Mouse (Mus musculus) spleen, postnatal 36 days (tissue): ENCODE results near the gene Map3k15.

Experiments
- DNase-seq, 2 experiments: peaks; one replicate each; pipeline ENCODE4 v3.0.0; 2022; ENCODE audit warnings: low spot score in 2 of 2, mixed read lengths in 1 of 2

Gene Map3k15

GRCm38 (mm10) chrX:159988002-159988960, at the start of gene Map3k15:
Gene Map3k15, plus strand, starts transcription at chrX:159988433.
- DNase-seq, result peak; percentile 50 to 53

DNA sequence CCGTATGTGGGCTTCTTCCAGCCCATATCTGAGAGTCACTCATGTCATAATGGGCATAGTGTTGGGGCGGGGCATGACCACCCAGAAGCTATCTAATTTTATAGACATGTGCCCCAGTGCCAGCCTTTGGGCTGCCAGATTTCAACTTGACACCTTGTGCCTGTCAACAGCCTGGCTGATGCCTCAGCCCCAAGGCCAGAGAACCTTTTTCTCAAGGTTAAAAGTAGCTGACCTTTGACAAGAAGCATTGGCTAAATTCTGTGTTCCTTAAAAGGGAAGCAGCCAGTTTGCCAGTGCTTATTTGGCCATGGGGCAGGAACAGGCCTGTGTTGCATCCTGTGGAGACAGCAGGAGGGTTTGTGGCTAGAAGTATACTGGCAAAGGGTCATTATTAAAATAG, 45.7 kb upstream of the Map3k15 start:
- no peak for DNase-seq

DNA sequence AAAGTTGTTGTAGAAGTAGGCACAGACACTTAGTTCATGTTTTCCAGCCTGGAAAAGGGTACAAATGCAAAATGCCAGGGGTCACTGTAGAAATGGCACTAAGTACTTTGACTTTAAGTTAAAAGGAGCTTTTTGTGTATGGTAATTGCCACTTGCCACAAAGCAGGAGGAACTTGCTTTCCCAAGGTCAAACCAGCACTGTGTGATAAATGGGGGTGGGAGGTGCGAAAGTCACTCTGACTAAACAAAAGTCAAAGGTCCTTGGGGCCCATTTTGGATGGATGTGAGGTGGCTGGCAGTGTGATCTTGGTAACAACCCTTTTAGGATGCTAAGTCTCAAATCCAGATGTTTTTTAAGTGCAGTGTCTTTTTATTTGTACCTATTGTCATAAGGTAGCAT, 44.6 kb upstream of the Map3k15 start:
- DNase-seq, result no peak

DNA sequence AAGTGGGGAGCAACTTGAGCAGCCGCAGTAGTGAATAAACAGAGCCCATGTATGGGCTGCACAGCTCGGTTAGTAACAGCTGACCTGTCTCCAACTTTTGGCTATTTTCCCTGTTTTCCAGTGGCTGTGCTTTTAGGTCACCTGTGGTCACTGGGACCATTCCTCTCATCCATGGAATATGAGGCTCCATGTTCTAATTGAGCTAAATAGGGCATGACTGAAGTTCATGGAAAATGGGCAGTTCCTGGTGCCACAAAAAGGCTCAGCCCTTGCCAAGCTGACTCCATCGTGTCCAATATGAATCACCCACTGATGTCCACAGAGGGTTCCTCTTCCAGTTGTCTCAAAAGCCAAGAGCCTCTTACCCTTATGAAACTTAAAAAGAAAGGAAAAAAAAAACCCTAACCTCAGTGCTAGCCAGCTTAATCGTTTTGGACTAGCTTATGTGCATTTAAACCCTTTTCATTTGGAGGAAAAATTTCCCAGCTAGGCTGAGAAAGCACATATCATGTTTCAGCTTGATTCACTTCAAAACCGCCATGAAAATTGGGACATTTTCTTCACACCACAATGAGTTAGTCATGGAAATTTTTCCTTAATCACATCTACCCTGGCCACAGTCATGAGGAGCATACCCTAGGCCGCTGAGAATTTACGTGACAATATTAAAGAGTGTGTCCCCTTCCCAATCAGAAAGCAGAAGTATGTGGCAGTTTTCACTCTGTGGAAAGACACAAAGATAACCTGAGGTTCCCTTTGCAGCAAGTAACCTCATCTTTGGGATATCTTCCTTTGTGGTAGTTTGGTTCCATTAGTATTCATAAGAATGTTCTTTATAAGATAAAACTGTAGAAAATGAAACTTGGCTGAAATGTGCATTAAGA, 34.4 kb upstream of the Map3k15 start:
- no peak for DNase-seq

DNA sequence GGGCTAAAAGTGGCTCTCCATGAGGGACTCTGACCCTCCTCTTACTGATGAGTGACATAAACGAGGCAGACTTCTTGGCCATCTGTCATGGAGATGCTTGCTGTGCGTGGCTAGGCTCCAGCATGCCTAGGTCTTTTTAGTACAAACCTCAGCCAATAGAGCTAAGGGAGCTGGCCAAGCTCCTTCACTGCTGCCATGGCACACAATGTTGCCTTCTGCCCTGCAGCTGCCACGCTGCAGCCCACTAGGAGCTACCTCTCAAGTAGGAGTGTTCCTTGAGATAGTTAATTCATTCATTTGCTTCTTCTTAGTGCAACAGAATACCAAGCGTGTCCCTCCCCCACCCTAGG, 33.8 kb upstream of the Map3k15 start:
- DNase-seq, result no peak

- DNase-seq, result no peak
These were observed 32.8 kb upstream of the Map3k15 start for GRCm38 (mm10) chrX:159955433-159955832.

DNA sequence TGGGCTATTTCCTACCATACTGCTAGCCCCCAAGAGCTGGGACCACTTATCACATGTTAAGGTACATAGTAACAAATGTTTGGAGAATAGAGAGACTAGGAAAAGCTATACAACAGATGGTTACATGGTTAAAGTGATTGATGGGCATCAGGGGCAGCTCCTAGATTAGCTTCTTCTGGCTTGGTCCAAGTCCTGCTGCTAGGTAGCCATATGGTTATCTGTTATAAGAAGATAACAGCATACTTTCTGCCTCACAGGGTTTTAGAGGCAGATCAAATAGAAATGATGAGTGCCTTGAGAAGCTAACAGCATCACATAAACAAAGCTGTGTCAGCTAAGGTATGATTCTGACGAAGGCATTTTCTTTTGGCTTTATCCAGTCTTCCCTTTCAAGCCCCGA, 26.8 kb upstream of the Map3k15 start:
- DNase-seq, result no peak

GRCm38 (mm10) chrX:159963273-159963672, 25.0 kb upstream of the Map3k15 start:
- peak; percentile 22 to 39 for DNase-seq

DNA sequence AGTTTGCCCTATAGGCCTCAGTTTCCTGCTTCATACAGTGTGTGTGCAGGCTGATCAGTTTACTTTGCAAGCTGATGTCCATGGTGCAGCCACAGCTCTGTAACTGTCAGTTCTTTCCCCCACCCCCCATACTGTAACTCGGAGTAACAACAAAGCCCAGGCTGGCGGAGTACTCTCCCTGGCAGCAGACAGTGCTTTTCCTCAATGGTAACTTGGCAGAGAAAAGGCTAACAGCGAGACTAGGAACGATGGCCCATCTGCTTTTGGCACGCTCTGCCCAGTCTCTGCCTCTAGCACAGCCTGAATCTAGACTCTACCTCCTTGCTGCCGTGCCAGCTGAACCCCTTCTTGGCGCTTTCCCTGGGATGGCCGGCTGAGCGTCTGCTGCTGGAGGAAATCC, 24.3 kb upstream of the Map3k15 start:
- DNase-seq, result no peak

DNA sequence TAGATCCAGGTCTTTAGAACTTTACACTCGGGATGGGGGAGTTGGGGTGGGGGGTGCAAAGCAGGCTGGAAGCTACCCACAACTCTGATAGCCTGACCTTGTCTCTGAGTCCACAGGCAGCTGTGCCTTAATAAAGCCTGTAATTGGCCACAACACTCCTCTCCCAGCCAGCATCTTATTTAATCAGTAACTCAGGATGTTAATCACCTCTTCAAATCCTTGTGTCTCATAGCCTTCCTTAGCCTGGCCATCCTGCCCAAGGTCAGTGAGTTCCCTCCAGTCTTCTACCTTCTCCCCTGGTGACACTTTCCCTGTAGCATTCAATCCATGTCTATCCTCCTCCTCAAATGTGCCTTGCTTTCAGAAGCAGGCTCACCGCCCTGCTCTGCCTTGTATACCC, 19.2 kb upstream of the Map3k15 start:
- DNase-seq, result no peak

DNA sequence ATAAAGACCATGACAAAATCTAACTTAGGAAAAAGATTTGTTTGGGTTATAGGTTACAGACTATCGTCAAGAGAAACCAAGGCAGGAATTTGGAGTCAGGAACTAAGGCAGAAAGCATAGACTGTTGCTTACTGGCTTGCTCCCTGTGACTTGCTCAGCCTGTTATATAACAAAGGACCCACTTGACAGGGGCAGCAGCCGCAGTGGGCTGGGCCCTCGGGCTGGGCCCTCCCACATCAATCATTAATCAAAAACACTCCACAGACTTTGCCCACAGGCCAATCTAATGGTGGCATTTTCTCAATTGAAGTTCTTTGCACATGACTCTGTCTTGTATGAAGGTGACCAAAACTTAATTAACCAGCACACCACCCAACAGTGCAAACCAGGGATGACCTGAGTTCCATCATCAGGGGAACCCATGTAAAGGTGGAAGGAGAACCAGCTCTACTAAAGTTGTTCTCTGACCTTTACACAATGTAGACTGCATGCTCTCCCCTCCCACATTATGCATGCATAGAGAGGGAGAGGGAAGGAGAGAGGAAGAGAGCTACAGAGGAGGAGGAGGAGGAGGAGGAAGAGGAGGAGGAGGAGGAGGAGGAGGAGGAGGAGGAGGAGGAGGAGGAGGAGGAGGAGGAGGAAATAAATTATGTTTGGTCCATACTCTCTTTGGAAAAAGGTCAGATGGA, 17.0 kb upstream of the Map3k15 start:
- no peak for DNase-seq

DNA sequence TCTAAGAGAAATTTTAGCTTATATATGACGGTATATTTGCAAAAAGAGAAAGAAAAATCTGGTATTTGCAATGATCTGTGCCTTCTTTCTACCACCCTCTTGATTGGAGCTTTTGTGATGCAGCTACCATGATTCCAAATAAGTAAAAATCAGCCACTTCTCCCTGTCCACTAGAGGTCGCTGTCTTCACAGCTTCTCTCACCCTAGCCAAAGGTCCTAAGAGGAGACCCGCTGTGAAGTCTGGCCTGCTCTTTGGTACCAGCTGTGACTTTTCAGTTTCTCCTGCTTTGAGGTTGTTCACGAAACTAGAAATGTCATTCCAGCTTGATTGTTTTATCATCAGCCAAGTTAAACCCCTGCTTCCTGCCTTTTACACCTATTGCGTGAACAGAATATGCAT, 14.5 kb upstream of the Map3k15 start:
- peak in 1 of 2 experiments; percentile 7 for DNase-seq

- no peak for DNase-seq
These were observed 12.0 kb upstream of the Map3k15 start for GRCm38 (mm10) chrX:159976243-159976642.

DNA sequence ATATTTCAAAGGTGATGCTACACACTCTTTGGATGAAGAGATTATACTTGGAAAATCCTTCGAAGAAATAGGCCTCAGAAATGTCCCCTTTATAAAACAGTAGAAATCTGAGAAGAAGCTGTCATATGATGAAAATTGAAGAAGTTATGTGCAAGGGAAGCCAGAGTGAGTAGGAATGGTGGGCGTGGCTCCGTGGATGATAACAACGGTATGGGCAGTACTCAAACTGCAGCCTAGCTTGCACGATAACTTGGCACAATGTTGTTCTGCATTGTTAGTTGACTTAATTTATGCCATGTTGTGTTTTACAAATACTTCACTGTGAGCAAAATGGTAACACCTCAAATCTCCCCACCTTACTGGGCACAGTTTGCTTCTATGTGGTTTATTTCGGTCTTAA, 7.6 kb downstream of the Map3k15 start:
- no peak for DNase-seq

DNA sequence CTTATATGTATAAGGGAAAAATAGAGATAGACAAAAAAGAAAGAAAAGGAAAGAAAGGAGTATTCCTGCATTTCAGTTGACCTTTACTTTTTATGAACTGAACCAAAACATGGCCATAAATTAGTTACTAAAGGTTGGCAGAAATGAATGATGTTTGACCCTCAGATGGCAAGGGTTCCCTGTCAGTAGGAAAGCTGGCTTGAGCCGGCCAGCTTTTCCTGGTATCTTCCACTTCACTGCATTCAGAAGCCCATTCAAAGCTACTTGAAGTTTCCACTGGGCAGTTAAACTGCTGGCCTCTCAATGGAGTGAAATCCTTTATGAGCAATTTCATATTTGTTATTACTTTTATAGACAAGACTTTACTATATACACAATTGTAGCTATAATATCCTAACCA, 65.1 kb downstream of the Map3k15 start:
- DNase-seq, result no peak

DNA sequence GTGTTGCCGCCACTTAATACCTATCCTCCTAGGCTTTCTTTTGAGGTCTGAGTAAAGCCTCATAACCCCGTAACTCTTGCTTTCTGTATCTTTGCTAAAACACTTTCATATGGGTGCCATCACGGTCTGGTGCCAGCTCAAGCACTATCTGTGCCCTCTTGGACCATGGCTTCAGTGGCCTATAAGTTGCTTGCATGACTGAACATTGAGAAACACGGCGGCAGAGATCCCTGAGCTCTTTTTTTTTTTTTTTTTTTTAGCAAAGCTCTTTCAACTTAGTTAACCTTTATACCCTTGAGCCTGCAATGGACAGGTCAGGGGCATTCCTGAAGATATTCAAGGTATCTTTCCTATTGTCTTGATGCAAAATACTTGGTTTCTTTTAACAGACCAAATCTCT, 66.4 kb downstream of the Map3k15 start:
- no peak for DNase-seq

DNA sequence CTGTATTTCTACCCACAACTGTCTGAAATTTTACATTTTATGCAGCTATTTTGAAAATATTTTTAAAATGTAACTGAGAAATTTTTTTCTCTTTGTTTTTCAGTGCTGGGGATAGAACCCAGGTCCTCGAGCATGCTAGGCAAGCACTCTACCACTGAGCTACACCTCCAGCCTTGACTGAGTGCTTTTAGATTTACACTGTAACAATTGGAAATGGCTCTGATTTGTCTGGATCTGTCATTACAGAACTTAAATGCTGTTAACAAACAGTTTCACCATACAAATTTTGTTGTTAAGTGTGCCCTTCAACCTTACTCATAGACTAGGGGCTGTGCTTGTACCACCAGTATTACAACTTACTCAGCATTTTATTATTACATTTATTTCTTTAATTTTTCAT, 103.7 kb downstream of the Map3k15 start:
- DNase-seq, result no peak

DNA sequence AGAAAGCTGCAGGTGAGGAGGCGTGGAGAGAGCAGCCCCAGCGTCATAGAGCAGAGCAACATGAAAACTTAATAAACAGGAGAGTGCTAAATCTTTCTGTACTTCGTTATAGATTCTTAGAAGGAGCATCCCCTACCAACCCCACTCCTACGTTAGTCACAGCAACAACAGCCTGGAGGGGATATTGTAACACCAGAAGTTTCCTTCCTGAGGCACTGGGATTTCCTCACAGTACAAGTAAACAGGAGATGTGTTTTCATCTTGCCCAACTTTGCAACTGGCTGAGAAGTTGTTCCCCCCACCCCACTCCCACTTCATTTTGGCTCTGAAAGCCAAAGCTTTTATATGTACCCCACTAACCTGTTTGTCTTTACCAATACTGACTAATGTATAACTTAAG, 119.6 kb downstream of the Map3k15 start:
- DNase-seq, result no peak

- DNase-seq, result no peak
These were observed 125.5 kb downstream of the Map3k15 start for GRCm38 (mm10) chrX:160113777-160114176.

DNA sequence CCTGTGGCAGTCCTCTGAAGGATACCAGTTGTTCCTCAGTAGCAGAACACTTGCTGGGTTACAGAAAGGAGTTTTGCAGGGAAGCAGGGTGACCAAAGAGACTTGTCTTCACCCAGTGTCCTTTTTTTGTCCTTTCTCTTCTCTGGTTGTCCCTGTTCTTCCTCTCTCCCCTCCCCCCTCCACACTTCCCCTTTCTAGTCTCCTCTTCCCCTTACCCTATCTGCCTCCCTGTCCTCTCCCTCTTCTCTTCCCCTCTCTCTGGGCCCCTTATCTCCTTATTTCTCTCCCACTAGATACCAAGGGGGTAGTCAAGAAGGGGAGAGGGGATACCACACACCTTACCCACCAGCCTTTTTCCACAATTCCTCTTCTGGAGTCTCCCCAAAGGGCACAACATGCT, 127.8 kb downstream of the Map3k15 start:
- DNase-seq, result peak; percentile 19 to 36

DNA sequence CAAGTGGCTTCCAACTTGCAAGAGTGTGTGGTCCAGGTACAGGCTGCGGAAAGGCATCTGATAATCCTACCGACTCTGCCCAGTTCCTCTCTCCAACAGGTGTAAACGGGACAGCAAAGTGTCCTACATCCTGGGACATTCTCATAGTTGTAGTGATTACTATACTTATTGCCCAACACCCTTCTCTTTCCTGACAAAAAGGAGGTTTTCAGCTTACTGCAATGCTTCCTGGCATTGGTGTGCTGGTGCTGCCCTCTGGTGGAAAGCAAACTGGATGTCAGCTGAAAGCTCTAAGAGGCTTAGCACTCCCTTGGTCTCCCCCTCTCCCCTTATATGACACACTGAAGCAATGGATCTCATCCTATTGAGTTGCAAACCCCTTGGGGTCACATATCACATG, 128.4 kb downstream of the Map3k15 start:
- DNase-seq, result peak; percentile 32 to 52
